Mouse (Mus musculus): Measurements from ENCODE around the gene Strada. TPM values are rescaled to one million over a fixed set of nuclear protein-coding genes. Genes with fewer than 3 reads are reported as not detected.
A peak's percentile ranks its signal among the peaks of the same experiment; 100 is the strongest.

Gene Strada
- polyA plus RNA-seq, 1 experiment from 2014 or later = 29.3 TPM

DNA sequence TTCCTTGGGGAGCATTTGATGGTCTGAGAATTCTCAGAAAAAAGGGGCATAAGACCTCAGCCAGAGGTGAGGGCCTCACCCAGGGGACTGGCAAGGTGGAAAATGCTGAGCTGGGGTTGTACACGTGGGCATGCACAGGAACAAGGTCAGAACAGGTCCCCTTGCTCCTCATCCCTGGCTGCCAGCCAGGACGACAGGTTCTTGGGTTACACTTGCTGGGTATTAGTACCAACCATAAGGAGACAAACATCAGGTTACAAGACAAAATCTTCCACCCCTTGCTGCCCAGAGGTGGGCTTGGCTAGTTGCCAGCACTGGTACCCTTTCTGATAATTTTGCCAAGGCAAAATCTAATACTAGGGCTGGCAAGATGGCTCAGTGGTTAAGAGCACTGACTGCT is 39.7 kb downstream of the Strada start:
- H3K9me3 ChIP-seq (replicated peaks) = no peaks in the 10 kb centered on the region
- ATAC-seq (ENCODE audit: insufficient number of reproducible peaks, low FRiP score, low TSS enrichment, low read depth) = no peak
- H3K4me3 ChIP-seq (replicated peaks) = no peak overlapping the region
- peaks cover 55% of the 10 kb centered on the region for H3K36me3 ChIP-seq
- no peaks in the 10 kb centered on the region for H3K27me3 ChIP-seq
- H3K4me2 ChIP-seq (replicated peaks) = no peak overlapping the region
- H3K4me1 ChIP-seq = peaks cover 35% of the 10 kb centered on the region
- WGBS = 66% methylated on average over 2 of the region's 2 CpGs
- H3K27ac ChIP-seq (replicated peaks) = no peak overlapping the region
- no peak overlapping the region for H3K9ac ChIP-seq

DNA sequence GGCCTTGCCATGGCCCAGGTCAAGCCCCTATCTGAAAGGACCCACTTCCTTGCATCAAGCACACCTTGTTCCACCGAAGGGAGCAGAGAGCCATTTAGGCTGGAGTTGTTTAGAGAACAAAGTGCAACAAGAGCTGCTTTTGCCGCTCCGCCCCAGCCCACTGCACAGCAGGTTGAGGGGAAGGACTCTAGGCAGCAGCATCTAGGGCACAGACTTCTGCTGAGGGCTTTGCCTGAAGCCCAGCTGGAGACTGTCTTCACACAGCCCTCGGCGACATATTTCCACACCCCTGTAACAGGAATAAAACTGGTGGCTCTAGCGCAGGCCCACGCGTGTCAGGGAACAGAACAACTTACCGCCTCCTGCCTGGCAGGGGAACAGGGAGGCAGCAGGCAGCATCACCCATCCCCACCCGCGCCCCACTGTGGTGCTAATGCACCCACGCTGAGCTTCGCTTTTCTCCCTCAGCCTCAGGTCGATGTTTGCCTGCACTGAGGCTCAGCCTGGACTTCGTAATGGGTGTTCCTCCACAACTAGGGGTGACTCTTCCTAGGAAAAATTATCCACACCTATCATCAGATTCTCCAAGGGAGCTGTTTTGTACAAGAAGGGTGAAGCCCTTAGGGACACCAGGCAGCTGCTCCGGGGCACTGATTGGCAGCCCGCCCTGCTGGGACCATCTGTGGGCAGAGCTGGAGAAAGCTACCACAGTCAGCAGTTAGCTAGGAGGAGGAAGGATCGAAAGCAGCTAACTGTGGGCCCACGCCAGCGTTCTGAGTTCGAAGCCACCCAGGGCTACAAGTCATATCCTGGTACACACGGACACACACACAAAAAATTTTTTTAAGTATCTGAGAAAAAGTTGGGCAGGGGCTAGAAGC is 40.9 kb downstream of the Strada start, which contains the start of the genes Gm10840 and Limd2:
TSS of gene Gm10840 (plus strand) at position 10 of the 881 bp plus-strand sequence.
TSS of gene Limd2 (minus strand) at position 20 of the 881 bp plus-strand sequence.
- H3K4me2 ChIP-seq (replicated peaks) = peak within 1 kb of the TSS; percentile 86
- H3K4me3 ChIP-seq (replicated peaks) = peak within 1 kb of the TSS; percentile 80
- H3K36me3 ChIP-seq = peaks cover 53% of the 10 kb centered on the region
- no peaks in the 10 kb centered on the region for H3K9me3 ChIP-seq (replicated peaks)
- no peaks in the 10 kb centered on the region for H3K27me3 ChIP-seq
- WGBS = 22% methylated on average over 22 of the region's 22 CpGs
- peaks cover 45% of the 10 kb centered on the region for H3K4me1 ChIP-seq
- peak within 1 kb of the TSS; percentile 97 for H3K9ac ChIP-seq
- 0 out of 2 replicates have a peak, but pooled peaks have one; percentile 22 for ATAC-seq (ENCODE audit: insufficient number of reproducible peaks, low FRiP score, low TSS enrichment, low read depth)
- H3K27ac ChIP-seq (replicated peaks) = peak within 1 kb of the TSS; percentile 97

DNA sequence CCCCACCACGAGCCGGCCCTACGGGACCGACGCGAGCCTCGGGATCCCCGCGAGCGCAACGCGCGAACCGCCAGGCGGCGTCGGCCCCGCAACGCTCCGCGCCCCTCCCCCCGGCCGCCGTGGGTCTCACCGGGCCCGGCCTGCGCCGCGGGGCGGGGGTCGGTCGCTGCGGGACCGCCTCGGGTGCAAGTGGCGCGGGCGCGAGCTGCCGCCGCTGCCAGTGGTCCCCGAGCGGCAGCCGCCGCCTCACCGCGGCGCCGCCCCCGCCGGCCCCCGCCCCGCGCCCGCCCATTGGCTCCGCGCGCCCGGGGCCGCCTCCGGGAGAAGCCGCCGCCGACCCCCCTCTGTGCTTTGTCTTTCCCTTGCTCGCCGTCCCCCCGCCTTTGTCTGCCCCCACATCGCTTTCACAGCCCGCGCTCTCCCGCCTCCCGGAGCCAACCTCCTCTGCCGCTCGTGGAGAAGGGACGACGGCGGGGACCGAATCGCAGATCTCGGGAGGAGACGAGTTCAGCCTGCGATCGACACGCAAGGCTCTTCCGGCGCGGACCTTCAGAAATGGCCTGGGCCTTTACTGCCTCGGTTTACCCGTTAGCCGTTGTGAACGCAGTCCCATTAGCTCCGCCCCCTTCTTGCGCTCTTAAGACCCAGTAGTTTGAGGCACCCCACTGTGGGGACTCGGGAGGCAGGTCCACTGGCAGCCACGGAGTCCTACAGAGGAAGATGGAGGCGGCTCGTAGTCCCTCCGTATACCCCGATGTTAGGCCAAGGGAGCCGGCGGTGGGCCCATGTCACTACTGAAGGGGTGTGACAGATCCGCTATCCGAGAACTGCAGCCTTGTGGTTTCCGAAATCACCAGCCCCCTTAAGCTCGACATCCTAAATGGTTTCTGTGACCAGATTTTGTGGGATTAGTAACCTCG is 41.8 kb downstream of the Strada start:
- peak overlapping the region; percentile 86 for H3K4me2 ChIP-seq (replicated peaks)
- H3K4me1 ChIP-seq = peaks cover 45% of the 10 kb centered on the region
- H3K9me3 ChIP-seq (replicated peaks) = no peaks in the 10 kb centered on the region
- peaks cover 52% of the 10 kb centered on the region for H3K36me3 ChIP-seq
- H3K27me3 ChIP-seq = no peaks in the 10 kb centered on the region
- H3K27ac ChIP-seq (replicated peaks) = peak overlapping the region; percentile 97
- peak overlapping the region; percentile 97 for H3K9ac ChIP-seq
- peak; percentile 80 for ATAC-seq (ENCODE audit: insufficient number of reproducible peaks, low FRiP score, low TSS enrichment, low read depth)
- WGBS = under 1% methylated on average over 99 of the region's 106 CpGs
- peak overlapping the region; percentile 80 for H3K4me3 ChIP-seq (replicated peaks)

DNA sequence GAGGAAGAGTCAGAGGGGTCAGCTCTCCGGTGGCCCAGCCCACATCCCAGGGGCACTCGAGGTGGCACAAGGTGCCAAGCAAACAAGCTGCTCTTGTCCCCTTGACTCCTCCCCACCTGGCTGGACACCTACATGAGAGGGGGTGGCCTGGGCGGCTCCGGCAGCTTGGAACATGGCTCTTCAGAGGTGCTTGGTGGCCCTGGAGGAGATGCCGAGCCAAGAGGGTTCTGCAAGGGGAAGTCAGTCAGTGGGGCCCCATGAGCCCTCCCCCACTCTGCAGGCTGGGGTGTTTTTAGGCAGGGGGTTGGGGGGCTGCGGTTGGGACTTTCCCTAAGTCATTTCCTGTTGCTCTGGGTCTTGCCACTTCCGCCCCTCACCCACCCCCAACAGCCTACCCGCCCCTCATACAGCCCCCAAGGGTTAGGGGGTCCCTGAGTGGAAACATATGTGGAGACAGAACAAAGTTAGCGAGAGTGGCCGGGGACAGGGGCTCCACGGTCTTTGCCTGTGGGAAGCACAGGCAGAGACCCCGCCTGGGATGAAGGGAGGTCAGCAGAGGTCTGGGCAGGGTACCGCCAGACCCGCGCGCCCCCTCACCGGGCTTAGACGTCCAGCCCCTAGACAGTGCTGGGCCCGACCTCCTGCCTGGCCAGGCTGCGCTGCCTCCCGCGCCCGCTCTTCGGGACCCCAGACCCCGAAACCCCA is 42.6 kb downstream of the Strada start:
- peak overlapping the region; percentile 97 for H3K27ac ChIP-seq (replicated peaks)
- peaks cover 52% of the 10 kb centered on the region for H3K36me3 ChIP-seq
- H3K4me3 ChIP-seq (replicated peaks) = peak overlapping the region; percentile 80
- peak overlapping the region; percentile 86 for H3K4me2 ChIP-seq (replicated peaks)
- H3K27me3 ChIP-seq = no peaks in the 10 kb centered on the region
- WGBS = under 1% methylated on average over 24 of the region's 25 CpGs
- H3K9me3 ChIP-seq (replicated peaks) = no peaks in the 10 kb centered on the region
- ATAC-seq (ENCODE audit: insufficient number of reproducible peaks, low FRiP score, low TSS enrichment, low read depth) = peak; percentile 41
- H3K9ac ChIP-seq = peak overlapping the region; percentile 97
- peaks cover 45% of the 10 kb centered on the region for H3K4me1 ChIP-seq

DNA sequence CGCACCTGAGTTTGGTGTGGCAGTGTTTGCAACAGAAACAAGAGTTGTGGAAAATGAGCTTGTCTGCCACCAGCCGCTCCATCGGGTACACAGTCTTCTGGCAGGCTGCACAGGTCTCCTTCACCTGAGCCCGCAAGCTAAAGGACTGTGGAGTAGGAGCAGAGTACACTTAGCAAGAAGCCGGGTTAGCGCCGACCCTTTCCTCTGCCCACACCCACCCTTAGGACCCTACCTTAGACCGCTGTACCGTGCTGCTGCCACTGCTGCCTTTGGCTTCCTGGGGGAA is 43.1 kb downstream of the Strada start:
- WGBS = 27% methylated on average over 9 of the region's 9 CpGs
- Histone ChIP-seq H3K9me3 (replicated peaks) (no peaks in the 10 kb centered on the region), H3K4me1 (peaks cover 45% of the 10 kb centered on the region), H3K4me3 (replicated peaks) (peak overlapping the region; percentile 80), H3K27ac (replicated peaks) (peak overlapping the region; percentile 97), H3K27me3 (no peaks in the 10 kb centered on the region), H3K9ac (peak overlapping the region; percentile 97), H3K4me2 (replicated peaks) (peak overlapping the region; percentile 86), H3K36me3 (peaks cover 53% of the 10 kb centered on the region)
- no peak; the same call in 1 of the 2 replicates for ATAC-seq (ENCODE audit: insufficient number of reproducible peaks, low FRiP score, low TSS enrichment, low read depth)

DNA sequence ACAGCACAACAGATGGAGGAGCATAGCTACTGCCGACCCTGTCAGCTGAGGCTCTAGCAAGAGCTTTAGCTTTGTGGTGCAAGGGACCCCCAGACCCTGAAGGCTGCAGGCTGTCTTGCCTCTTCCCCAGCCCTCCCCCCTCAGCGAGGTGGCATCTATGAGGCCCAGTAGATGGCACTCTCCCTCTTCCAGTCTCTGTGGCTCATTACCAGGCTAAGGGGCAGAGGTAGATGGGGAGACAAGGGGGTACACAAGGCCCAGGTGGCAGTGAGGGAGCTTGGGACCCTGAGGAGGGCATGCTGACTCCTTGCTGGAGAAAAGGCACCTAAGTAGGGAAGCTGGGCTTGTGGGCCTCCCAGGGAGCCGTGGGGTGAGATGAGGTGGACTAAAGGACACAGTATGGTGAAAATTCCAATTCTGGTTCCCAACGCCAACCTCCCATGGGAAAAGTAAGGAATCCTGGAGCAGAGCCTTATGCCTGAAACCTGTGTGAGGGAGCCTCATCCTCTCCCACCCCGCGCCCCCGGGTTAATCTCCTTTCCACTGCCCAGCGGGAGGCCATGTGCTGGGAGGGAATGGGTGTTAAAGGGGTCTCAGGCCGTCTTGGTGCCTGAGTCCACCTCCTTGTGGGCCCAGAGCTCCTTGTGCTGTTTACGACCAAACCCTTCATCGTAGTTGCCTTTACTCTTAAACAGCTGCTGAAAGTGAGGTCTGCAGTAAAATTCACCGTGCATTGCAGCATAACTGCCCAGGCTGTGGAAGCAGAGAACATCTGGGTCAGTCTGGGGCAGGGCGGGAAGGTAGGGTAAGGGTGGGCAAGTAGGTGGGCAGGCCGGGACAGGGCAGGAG is 43.7 kb downstream of the Strada start:
- Histone ChIP-seq H3K4me3 (replicated peaks) (peak overlapping the region; percentile 80), H3K27ac (replicated peaks) (peak overlapping the region; percentile 97), H3K36me3 (peaks cover 53% of the 10 kb centered on the region), H3K4me1 (peaks cover 45% of the 10 kb centered on the region), H3K9me3 (replicated peaks) (no peaks in the 10 kb centered on the region), H3K4me2 (replicated peaks) (peak overlapping the region; percentile 86), H3K27me3 (no peaks in the 10 kb centered on the region), H3K9ac (no peak overlapping the region)
- no peak for ATAC-seq (ENCODE audit: insufficient number of reproducible peaks, low FRiP score, low TSS enrichment, low read depth)
- WGBS = 48% methylated on average over 14 of the region's 14 CpGs

DNA sequence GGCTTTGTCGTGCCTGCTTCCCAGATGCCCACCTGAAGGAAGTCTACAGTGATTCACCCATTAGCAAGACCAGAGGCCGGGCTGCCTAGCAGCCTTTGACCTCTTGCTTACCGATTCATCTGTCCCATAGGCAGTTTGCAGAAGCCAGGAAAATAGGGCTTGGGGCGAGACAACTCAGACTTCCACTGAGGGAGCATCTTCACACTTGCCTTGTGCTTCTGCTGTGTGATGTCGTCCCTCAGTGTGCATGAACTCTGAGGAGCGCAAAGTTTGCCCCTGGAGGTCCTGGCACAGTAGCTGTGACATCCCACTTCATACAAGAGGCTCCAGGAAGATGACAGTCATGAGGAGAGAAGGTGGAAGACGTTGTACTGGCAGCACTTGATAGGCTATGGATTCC is 44.8 kb downstream of the Strada start:
- no peak overlapping the region for H3K27ac ChIP-seq (replicated peaks)
- H3K36me3 ChIP-seq = peaks cover 58% of the 10 kb centered on the region
- 85% methylated on average over 7 of the region's 7 CpGs for WGBS
- peaks cover 45% of the 10 kb centered on the region for H3K4me1 ChIP-seq
- no peak overlapping the region for H3K4me3 ChIP-seq (replicated peaks)
- no peaks in the 10 kb centered on the region for H3K9me3 ChIP-seq (replicated peaks)
- H3K9ac ChIP-seq = no peak overlapping the region
- H3K27me3 ChIP-seq = no peaks in the 10 kb centered on the region
- no peak overlapping the region for H3K4me2 ChIP-seq (replicated peaks)
- ATAC-seq (ENCODE audit: insufficient number of reproducible peaks, low FRiP score, low TSS enrichment, low read depth) = no peak

DNA sequence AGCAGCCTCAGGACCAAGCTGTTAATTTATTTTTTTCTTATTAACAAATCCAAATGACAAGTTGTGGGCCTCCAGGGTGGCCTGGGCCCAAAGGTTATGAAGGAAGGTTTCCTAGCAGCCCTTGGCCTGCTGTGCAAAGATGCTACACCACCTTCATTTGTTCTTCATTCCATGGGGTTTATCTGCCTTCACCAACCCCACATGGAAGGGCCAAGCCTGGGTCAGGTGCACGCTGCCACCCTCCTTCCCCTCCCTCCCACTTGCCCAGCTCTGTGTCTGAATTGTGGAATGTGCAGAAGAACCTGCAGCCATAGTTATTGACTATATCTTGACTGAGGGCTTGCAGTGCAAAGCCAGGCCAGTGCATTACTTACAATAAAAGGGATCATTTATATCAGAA is 45.7 kb downstream of the Strada start:
- Histone ChIP-seq H3K9ac (no peak overlapping the region), H3K4me3 (replicated peaks) (no peak overlapping the region), H3K27me3 (no peaks in the 10 kb centered on the region), H3K27ac (replicated peaks) (no peak overlapping the region), H3K4me2 (replicated peaks) (no peak overlapping the region), H3K36me3 (peaks cover 67% of the 10 kb centered on the region), H3K4me1 (peaks cover 40% of the 10 kb centered on the region), H3K9me3 (replicated peaks) (no peaks in the 10 kb centered on the region)
- ATAC-seq (ENCODE audit: insufficient number of reproducible peaks, low FRiP score, low TSS enrichment, low read depth) = no peak
- WGBS = 61% methylated on average over 1 of the region's 1 CpGs

DNA sequence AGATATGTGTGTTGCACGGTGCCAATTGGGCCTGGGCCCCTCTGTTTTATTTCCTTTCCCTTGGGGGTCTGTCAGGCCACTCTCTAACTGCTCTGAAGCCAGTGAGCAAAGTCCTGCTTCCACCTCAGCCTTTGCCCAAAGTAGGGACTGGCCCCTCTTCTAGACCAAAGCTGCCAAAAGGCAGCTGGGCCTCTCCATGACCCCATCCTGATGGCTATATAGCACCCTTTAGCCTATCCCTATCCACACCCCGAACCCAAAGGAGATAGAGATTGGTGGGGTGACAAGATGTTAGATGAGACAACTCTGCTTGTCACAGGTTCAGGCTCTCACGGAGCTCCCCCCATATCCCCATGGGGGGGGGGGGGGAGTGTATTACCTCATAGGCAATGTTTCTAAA is 46.2 kb downstream of the Strada start:
- H3K27ac ChIP-seq (replicated peaks) = peak overlapping the region; percentile 58; the same call in 1 of the 2 replicates
- WGBS = 41% methylated on average over 3 of the region's 3 CpGs
- no peak for ATAC-seq (ENCODE audit: insufficient number of reproducible peaks, low FRiP score, low TSS enrichment, low read depth)
- no peak overlapping the region for H3K9ac ChIP-seq
- peaks cover 72% of the 10 kb centered on the region for H3K36me3 ChIP-seq
- H3K4me1 ChIP-seq = peaks cover 35% of the 10 kb centered on the region
- no peaks in the 10 kb centered on the region for H3K27me3 ChIP-seq
- no peak overlapping the region for H3K4me3 ChIP-seq (replicated peaks)
- no peak overlapping the region for H3K4me2 ChIP-seq (replicated peaks)
- H3K9me3 ChIP-seq (replicated peaks) = no peaks in the 10 kb centered on the region

DNA sequence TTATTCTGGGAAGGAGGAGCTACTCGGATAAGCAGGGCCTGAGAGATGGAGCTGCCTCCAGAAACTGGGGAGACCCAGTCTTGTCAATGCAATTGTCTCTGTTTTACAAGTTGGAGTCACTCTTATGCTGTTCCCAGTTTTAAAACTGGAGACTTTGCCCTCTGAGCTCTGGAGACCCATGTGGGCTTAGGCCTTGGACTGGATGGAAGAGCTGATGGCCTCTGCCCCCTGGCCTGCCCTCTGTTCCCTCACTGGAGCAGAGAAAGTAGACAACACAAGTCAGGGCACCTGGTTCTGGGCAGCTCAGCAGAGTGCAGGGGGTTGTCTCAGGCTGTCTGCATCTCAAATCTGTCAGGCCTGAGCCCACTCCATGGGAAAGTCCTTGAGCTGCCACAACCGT is 47.2 kb downstream of the Strada start:
- H3K27ac ChIP-seq (replicated peaks) = no peak overlapping the region; the same call in 1 of the 2 replicates
- H3K4me3 ChIP-seq (replicated peaks) = no peak overlapping the region
- WGBS = 65% methylated on average over 2 of the region's 2 CpGs

More for the DNA sequence above, 47.2 kb downstream of the Strada start:
- Histone ChIP-seq H3K4me2 (replicated peaks) (no peak overlapping the region), H3K36me3 (peaks cover 82% of the 10 kb centered on the region), H3K9ac (no peak overlapping the region), H3K27me3 (no peaks in the 10 kb centered on the region), H3K4me1 (peaks cover 33% of the 10 kb centered on the region), H3K9me3 (replicated peaks) (no peaks in the 10 kb centered on the region)
- no peak for ATAC-seq (ENCODE audit: insufficient number of reproducible peaks, low FRiP score, low TSS enrichment, low read depth)
